Mouse (Mus musculus): ENCODE measurements around the gene Gbf1. TPM values are rescaled to one million over a fixed set of nuclear protein-coding genes. Genes with fewer than 3 reads are reported as not detected.
"Not testable (repeated sequence)": the region's sequence is repeated elsewhere in the genome, so short reads cannot be mapped to it uniquely, and the experiment has no call there.

Gbf1 gene
- polyA plus RNA-seq, 1 experiment, result 146 TPM

DNA sequence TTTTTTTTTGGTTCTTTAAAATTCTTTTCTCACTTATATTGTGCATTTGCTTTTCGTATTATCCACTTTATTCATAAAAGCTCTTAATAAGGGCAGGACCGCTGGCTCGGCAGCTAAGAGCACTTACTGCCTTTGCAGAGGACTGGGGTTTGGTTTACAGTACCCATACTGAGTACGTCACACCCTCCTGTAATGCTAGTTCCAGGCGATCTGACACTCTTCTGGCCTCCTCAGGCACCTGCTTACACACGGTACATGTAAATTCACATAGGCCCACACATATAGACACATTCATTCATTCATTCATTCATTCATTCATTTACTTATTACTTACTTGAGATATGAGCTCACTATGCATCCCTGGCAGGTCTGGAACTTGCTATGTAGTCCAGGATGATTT lies 31.4 kb upstream of the Gbf1 start:
- H3K4me3 ChIP-seq (ENCODE audit: low read depth, low read length), result no peak overlapping the region
- WGBS, result 74% methylated on average over 6 of the region's 6 CpGs
- H3K27me3 ChIP-seq (ENCODE audit: control insufficient read depth, insufficient read depth, low read length), result 0 out of 2 replicates have a peak, but pooled peaks cover 2% of the 10 kb centered on the region
- H3K27ac ChIP-seq (ENCODE audit: insufficient read depth, low read depth, low read length), result no peak overlapping the region
- TF ChIP-seq CTCF (IDR thresholded peaks at IDR 0.05; ENCODE audit: extremely low read depth, insufficient read length, insufficient replicate concordance, low read depth, low read length), result no peak
- no peak for TF ChIP-seq POLR2A (IDR thresholded peaks at IDR 0.05; ENCODE audit: low read depth, low read length)
- H3K36me3 ChIP-seq (ENCODE audit: control insufficient read depth, insufficient read depth, low read length), result no peaks in the 10 kb centered on the region
- H3K4me1 ChIP-seq (ENCODE audit: control insufficient read depth, insufficient read depth, insufficient read length, low read length), result no peaks in the 10 kb centered on the region

- H3K27ac ChIP-seq (ENCODE audit: insufficient read depth, low read depth, low read length), result no peak overlapping the region
- TF ChIP-seq POLR2A (IDR thresholded peaks at IDR 0.05; ENCODE audit: low read depth, low read length), result no peak
- no peaks in the 10 kb centered on the region for H3K36me3 ChIP-seq (ENCODE audit: control insufficient read depth, insufficient read depth, low read length)
- WGBS, result 72% methylated on average over 3 of the region's 3 CpGs
- H3K4me3 ChIP-seq (ENCODE audit: low read depth, low read length), result no peak overlapping the region
- no peaks in the 10 kb centered on the region for H3K4me1 ChIP-seq (ENCODE audit: control insufficient read depth, insufficient read depth, insufficient read length, low read length)
- H3K27me3 ChIP-seq (ENCODE audit: control insufficient read depth, insufficient read depth, low read length), result no peaks in the 10 kb centered on the region
Measured at GRCm38 (mm10) chr19:46123876-46124275, 28.4 kb upstream of the Gbf1 start.

DNA sequence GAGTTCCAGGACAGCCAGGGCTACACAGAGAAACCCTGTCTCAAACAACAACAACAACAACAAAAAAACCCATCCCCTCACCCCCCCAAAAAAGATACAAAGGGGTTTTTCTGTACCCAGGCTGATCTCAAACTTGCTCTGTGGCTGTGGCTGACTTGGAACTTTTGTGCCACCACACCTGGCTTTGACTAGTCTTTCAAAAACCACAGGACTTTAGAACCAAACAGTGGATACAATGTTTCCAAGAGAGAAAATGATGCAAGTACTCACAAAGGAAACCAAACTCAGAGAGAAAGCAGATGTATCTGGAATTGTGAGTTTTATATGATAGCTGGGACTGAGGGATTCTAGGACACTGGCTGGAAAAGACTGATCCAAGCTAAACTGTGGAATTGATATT lies 27.7 kb upstream of the Gbf1 start:
- no peak overlapping the region for H3K4me3 ChIP-seq (ENCODE audit: low read depth, low read length)
- TF ChIP-seq CTCF (IDR thresholded peaks at IDR 0.05; ENCODE audit: extremely low read depth, insufficient read length, insufficient replicate concordance, low read depth, low read length) (no peak), POLR2A (IDR thresholded peaks at IDR 0.05; ENCODE audit: low read depth, low read length) (no peak)
- H3K36me3 ChIP-seq (ENCODE audit: control insufficient read depth, insufficient read depth, low read length), result no peaks in the 10 kb centered on the region
- H3K27me3 ChIP-seq (ENCODE audit: control insufficient read depth, insufficient read depth, low read length), result no peaks in the 10 kb centered on the region
- H3K27ac ChIP-seq (ENCODE audit: insufficient read depth, low read depth, low read length), result no peak overlapping the region
- no peaks in the 10 kb centered on the region for H3K4me1 ChIP-seq (ENCODE audit: control insufficient read depth, insufficient read depth, insufficient read length, low read length)

DNA sequence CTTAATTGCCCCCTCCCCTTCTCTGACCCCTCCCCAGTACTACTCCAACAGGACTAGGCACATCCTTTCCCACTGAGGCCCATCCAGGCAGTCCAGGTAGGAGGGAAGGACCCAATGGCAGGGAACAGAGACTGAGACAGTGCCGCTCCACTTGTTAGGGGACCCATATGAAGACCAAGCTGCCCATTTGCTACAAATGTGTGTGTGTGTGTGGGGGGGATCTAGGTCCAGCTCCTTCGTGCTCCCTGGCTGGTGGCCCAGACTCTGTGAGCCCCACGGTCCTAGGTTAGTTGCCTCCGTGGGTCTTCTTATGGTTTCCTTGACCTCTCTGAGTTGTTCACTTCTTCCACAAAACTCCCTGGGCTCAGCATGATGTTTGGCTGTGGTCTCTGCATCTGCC lies 26.0 kb upstream of the Gbf1 start:
- Histone ChIP-seq H3K4me3 (ENCODE audit: low read depth, low read length) (no peak overlapping the region), H3K36me3 (ENCODE audit: control insufficient read depth, insufficient read depth, low read length) (no peaks in the 10 kb centered on the region), H3K27me3 (ENCODE audit: control insufficient read depth, insufficient read depth, low read length) (0 out of 2 replicates have a peak, but pooled peaks cover 4% of the 10 kb centered on the region), H3K4me1 (ENCODE audit: control insufficient read depth, insufficient read depth, insufficient read length, low read length) (no peaks in the 10 kb centered on the region), H3K27ac (ENCODE audit: insufficient read depth, low read depth, low read length) (no peak overlapping the region)
- WGBS, result 85% methylated on average over 4 of the region's 4 CpGs
- TF ChIP-seq CTCF (IDR thresholded peaks at IDR 0.05; ENCODE audit: extremely low read depth, insufficient read length, insufficient replicate concordance, low read depth, low read length) (no peak), POLR2A (IDR thresholded peaks at IDR 0.05; ENCODE audit: low read depth, low read length) (no peak)

DNA sequence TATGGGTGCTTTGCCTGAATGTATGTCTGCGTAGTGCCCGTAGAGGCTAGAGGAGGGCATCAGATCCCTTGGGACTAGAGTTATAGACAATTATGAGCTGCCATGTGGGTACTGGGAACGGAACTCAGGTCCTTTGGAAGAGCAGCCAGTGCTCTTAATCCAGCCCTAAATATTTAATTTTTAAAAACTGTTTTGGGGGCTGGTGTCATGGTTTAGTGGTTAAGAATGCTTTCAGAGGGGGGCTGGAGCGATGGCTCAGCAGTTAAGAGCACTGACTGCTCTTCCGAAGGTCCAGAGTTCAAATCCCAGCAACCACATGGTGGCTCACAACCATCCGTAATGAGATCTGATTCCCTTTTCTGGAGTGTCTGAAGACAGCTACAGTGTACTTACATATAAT lies 22.6 kb upstream of the Gbf1 start:
- H3K4me1 ChIP-seq (ENCODE audit: control insufficient read depth, insufficient read depth, insufficient read length, low read length); H3K36me3 ChIP-seq (ENCODE audit: control insufficient read depth, insufficient read depth, low read length); H3K4me3 ChIP-seq (ENCODE audit: low read depth, low read length); H3K27ac ChIP-seq (ENCODE audit: insufficient read depth, low read depth, low read length): not testable (repeated sequence)
- 69% methylated on average over 6 of the region's 6 CpGs for WGBS
- H3K27me3 ChIP-seq (ENCODE audit: control insufficient read depth, insufficient read depth, low read length), result peaks cover 28% of the 10 kb centered on the region

- H3K27ac ChIP-seq (ENCODE audit: insufficient read depth, low read depth, low read length), result no peak overlapping the region
- peak overlapping the region; percentile 23; the same call in 1 of the 2 replicates for H3K4me3 ChIP-seq (ENCODE audit: low read depth, low read length)
- no peaks in the 10 kb centered on the region for H3K36me3 ChIP-seq (ENCODE audit: control insufficient read depth, insufficient read depth, low read length)
- H3K27me3 ChIP-seq (ENCODE audit: control insufficient read depth, insufficient read depth, low read length), result peaks cover 30% of the 10 kb centered on the region
- TF ChIP-seq POLR2A (IDR thresholded peaks at IDR 0.05; ENCODE audit: low read depth, low read length) (no peak), CTCF (IDR thresholded peaks at IDR 0.05; ENCODE audit: extremely low read depth, insufficient read length, insufficient replicate concordance, low read depth, low read length) (no peak)
- H3K4me1 ChIP-seq (ENCODE audit: control insufficient read depth, insufficient read depth, insufficient read length, low read length), result peaks cover 3% of the 10 kb centered on the region
- 6% methylated on average over 7 of the region's 8 CpGs for WGBS
Measured at GRCm38 (mm10) chr19:46131283-46131682, 21.0 kb upstream of the Gbf1 start.

DNA sequence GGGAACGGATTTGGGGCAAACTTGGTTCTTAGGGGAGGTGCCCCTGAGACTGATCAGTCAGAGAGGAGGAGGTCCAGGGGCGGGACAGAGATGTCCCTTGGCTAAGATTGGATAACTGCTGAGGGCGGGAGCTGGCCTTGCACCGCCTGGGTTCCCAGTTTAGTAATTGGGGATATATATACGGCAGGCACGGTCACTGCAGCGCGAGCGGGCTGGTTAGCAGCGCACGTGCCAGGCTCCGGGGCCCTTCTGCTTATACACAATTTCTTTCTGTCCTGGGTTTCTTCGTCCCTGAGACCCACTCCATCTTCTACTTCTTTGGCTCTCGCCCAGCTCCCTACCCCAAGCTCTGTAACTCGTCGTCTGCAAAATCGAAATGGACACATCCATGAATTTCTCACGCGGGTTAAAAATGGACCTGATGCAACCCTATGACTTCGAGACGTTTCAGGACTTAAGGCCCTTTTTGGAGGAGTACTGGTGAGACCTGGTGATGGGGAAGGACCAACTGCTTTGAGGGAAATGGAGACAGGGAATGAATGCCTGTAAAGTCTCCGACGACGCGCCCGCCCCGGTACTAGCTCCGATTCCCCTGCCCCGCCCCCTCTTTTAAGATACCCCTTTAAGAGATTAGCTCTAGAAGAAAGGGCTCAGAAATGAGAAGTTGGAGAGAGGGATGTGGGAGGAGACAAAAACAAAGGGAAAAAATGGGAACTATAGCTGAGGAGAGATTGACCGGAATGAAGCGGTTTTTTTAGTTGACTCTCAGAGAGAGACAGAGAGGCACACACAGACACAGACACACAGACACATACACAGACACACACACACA lies 20.4 kb upstream of the Gbf1 start, which contains the start of gene Elovl3:
Gene Elovl3, plus strand, starts transcription at position 204 of the 832 bp plus-strand sequence.
- peaks cover 30% of the 10 kb centered on the region for H3K27me3 ChIP-seq (ENCODE audit: control insufficient read depth, insufficient read depth, low read length)
- TF ChIP-seq POLR2A (IDR thresholded peaks at IDR 0.05; ENCODE audit: low read depth, low read length), result no peak
- TF ChIP-seq CTCF (IDR thresholded peaks at IDR 0.05; ENCODE audit: extremely low read depth, insufficient read length, insufficient replicate concordance, low read depth, low read length), result no peak
- H3K27ac ChIP-seq (ENCODE audit: insufficient read depth, low read depth, low read length), result no peak within 1 kb of the TSS

More for the DNA sequence above, 20.4 kb upstream of the Gbf1 start, which contains the start of gene Elovl3:
- H3K4me3 ChIP-seq (ENCODE audit: low read depth, low read length), result peak within 1 kb of the TSS; percentile 23
- 2% methylated on average over 31 of the region's 31 CpGs for WGBS
- no peaks in the 10 kb centered on the region for H3K36me3 ChIP-seq (ENCODE audit: control insufficient read depth, insufficient read depth, low read length)
- peaks cover 8% of the 10 kb centered on the region for H3K4me1 ChIP-seq (ENCODE audit: control insufficient read depth, insufficient read depth, insufficient read length, low read length)
